Mouse (Mus musculus) spleen, adult 2 months (tissue): ENCODE measurements around the gene Cdkl4.

Experiments used
- CTCF ChIP-seq: fragments of 200-500 bp; IDR thresholded peaks from 2 replicates; pipeline ENCODE4 v1.5.1; 2011; ENCODE audit warnings: mild to moderate bottlenecking, inconsistent platforms; ENCODE audit not compliant: insufficient read depth, insufficient read length, insufficient replicate concordance; ENCODE audit errors: extremely low read depth
- POLR2A ChIP-seq: fragments of 200-500 bp; IDR thresholded peaks from 2 replicates; pipeline ENCODE4 v1.6.1; 2011; ENCODE audit warnings: low read depth, low read length, inconsistent platforms

DNA sequence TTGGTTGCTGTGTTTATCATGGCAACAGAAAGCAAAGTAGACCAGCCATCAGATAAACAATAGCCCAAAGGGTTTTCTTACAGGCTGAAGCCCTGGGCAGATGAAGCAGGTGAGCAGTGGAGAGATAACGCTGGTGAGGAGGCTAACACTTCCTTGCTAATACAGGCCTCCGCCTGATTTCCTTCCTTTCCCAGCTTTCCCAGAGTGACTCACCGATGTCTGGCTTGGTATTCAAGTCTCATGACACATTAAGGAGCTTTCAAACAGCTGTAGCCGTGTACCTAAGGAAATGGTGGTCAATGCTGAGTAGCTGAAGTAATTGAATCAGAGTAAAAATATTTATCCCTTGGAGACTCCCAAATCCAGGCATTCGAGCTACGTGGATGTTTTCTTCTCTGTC lies 71.8 kb downstream of the Cdkl4 start:
- TF ChIP-seq POLR2A (no peak), CTCF (no peak)
